Mouse (Mus musculus) fat pad, adult 2 months (tissue): Measurements from ENCODE around the gene Smg6.

Source experiments
- DNase-seq: peaks from one replicate; pipeline ENCODE4 v3.0.0-alpha.2; 2011; ENCODE audit warnings: low read depth, low spot score; ENCODE audit errors: extremely low read depth

The Smg6 gene

GRCm38 (mm10) chr11:75184986-75185385 is 259.4 kb downstream of the Smg6 start:
- DNase-seq = no peak

- DNase-seq = no peak
Measured at GRCm38 (mm10) chr11:75189713-75190370, 264.2 kb downstream of the Smg6 start.

GRCm38 (mm10) chr11:75190371-75190724 is 264.7 kb downstream of the Smg6 start:
- peak; percentile 43 for DNase-seq

- no peak for DNase-seq
Measured at GRCm38 (mm10) chr11:75190905-75191441, 265.4 kb downstream of the Smg6 start, which contains the start of gene Dph1. Gene Dph1, minus strand, starts transcription at chr11:75191241.

- no peak for DNase-seq
Measured at GRCm38 (mm10) chr11:75191841-75192240, 266.2 kb downstream of the Smg6 start.

- DNase-seq = peak; percentile 46
Measured at GRCm38 (mm10) chr11:75192336-75193214, 267.0 kb downstream of the Smg6 start.

GRCm38 (mm10) chr11:75193256-75194071 is 267.8 kb downstream of the Smg6 start, which contains the start of gene Rtn4rl1:
Gene Rtn4rl1, plus strand, starts transcription at chr11:75193783.
- DNase-seq = no peak

GRCm38 (mm10) chr11:75194121-75194849 is 268.7 kb downstream of the Smg6 start:
- no peak for DNase-seq

- no peak for DNase-seq
Measured at GRCm38 (mm10) chr11:75194850-75195461, 269.3 kb downstream of the Smg6 start.

GRCm38 (mm10) chr11:75196131-75196530 is 270.5 kb downstream of the Smg6 start:
- DNase-seq = no peak

GRCm38 (mm10) chr11:75197956-75198355 is 272.3 kb downstream of the Smg6 start:
- DNase-seq = no peak

GRCm38 (mm10) chr11:75198792-75199191 is 273.2 kb downstream of the Smg6 start:
- DNase-seq = no peak

- DNase-seq = no peak
Measured at GRCm38 (mm10) chr11:75199951-75200350, 274.3 kb downstream of the Smg6 start.

GRCm38 (mm10) chr11:75200935-75201334 is 275.3 kb downstream of the Smg6 start:
- no peak for DNase-seq

GRCm38 (mm10) chr11:75201721-75202120 is 276.1 kb downstream of the Smg6 start:
- no peak for DNase-seq

- DNase-seq = no peak
Measured at GRCm38 (mm10) chr11:75203926-75204325, 278.3 kb downstream of the Smg6 start.

GRCm38 (mm10) chr11:75204472-75204871 is 278.8 kb downstream of the Smg6 start:
- no peak for DNase-seq

GRCm38 (mm10) chr11:75206347-75206746 is 280.7 kb downstream of the Smg6 start:
- DNase-seq = no peak

GRCm38 (mm10) chr11:75209363-75209762 is 283.7 kb downstream of the Smg6 start:
- DNase-seq = no peak

GRCm38 (mm10) chr11:75210093-75210492 is 284.5 kb downstream of the Smg6 start:
- DNase-seq = no peak
